Mouse (Mus musculus) MEL (cell line): ENCODE measurements around the gene Leng1. TPM values are rescaled to one million over a fixed set of nuclear protein-coding genes. Genes with fewer than 3 reads are reported as not detected.

ENCODE experiments used
- DNase-seq: peaks from one replicate; pipeline ENCODE4 v3.0.0; 2011; ENCODE audit warnings: low read depth, low spot score
- H3K27ac ChIP-seq: 2 replicates; pipeline ENCODE4 v1.5.1; 2012; ENCODE audit warnings: low read depth, mild to moderate bottlenecking, control low read depth, low read length, moderate library complexity; ENCODE audit not compliant: control insufficient read depth
- H3K27me3 ChIP-seq, 2 experiments: fragments of 150-350 bp in 1 of 2; sonication (generic) in 1 of 2; 2 replicates each; pipeline ENCODE4 v1.6.1; 2012; ENCODE audit warnings: low read length in 2 of 2, mild to moderate bottlenecking in 2 of 2, improper control_type of control experiment in 1 of 2, moderate library complexity in 1 of 2; ENCODE audit not compliant: insufficient read depth in 2 of 2, control insufficient read depth in 1 of 2
- H3K36me3 ChIP-seq, 2 experiments: 2 replicates each; pipeline ENCODE4 v1.6.1; 2012 to 2014; ENCODE audit warnings: low read length in 2 of 2, improper control_type of control experiment in 1 of 2, inconsistent platforms in 1 of 2, mild to moderate bottlenecking in 1 of 2; ENCODE audit not compliant: insufficient read depth in 2 of 2, control insufficient read depth in 1 of 2
- H3K4me1 ChIP-seq, 2 experiments: fragments of 150-350 bp in 1 of 2; sonication (generic) in 1 of 2; 2 replicates each; pipeline ENCODE4 v1.6.1; 2012; ENCODE audit warnings: low read length in 2 of 2, improper control_type of control experiment in 1 of 2, mild to moderate bottlenecking in 1 of 2; ENCODE audit not compliant: insufficient read depth in 2 of 2, control insufficient read depth in 1 of 2
- H3K4me3 ChIP-seq, 2 experiments: fragments of 150-350 bp in 1 of 2; sonication (generic) in 1 of 2; 2 replicates each; pipeline ENCODE4 v1.5.1; 2012; ENCODE audit warnings: low read depth in 2 of 2, low read length in 2 of 2, mild to moderate bottlenecking in 2 of 2, moderate library complexity in 2 of 2, control low read depth in 1 of 2, improper control_type of control experiment in 1 of 2; ENCODE audit not compliant: control insufficient read depth in 1 of 2, insufficient read depth in 1 of 2
- H3K79me2 ChIP-seq: 2 replicates; pipeline ENCODE4 v1.6.1; 2012; ENCODE audit warnings: mild to moderate bottlenecking, low read length, moderate library complexity; ENCODE audit not compliant: control insufficient read depth, poor library complexity, insufficient read depth
- H3K9ac ChIP-seq: 2 replicates; pipeline ENCODE4 v1.6.1; 2012; ENCODE audit warnings: low read depth, mild to moderate bottlenecking, control low read depth, low read length, moderate library complexity; ENCODE audit not compliant: control insufficient read depth, poor library complexity, severe bottlenecking
- H3K9me3 ChIP-seq: fragments of 150-350 bp; sonication (generic); replicated peaks from 2 replicates; pipeline ENCODE4 v1.6.1; 2012; ENCODE audit warnings: mild to moderate bottlenecking, low read length, improper control_type of control experiment, moderate library complexity; ENCODE audit not compliant: insufficient read depth
- CHD1 ChIP-seq: IDR thresholded peaks from 2 replicates; pipeline ENCODE4 v1.6.1; 2012; ENCODE audit warnings: low read depth, mild to moderate bottlenecking, inconsistent platforms, low read length, improper control_type of control experiment
- CHD2 ChIP-seq: IDR thresholded peaks from 2 replicates; pipeline ENCODE4 v1.6.1; 2011; ENCODE audit warnings: low read length, improper control_type of control experiment
- CTCF ChIP-seq, 3 experiments: IDR thresholded peaks in 2 of 3; conservative IDR thresholded peaks in 1 of 3; 2 replicates each; pipeline ENCODE4 v1.5.1; 2011 to 2012; ENCODE audit warnings: low read length in 3 of 3, low read depth in 2 of 3, mild to moderate bottlenecking in 2 of 3, improper control_type of control experiment in 1 of 3, inconsistent platforms in 1 of 3, mixed read lengths in 1 of 3, moderate library complexity in 1 of 3; ENCODE audit not compliant: control insufficient read depth in 1 of 3, insufficient read depth in 1 of 3, poor library complexity in 1 of 3, severe bottlenecking in 1 of 3
- ELF1 ChIP-seq: IDR thresholded peaks from 2 replicates; pipeline ENCODE4 v1.6.1; 2014; ENCODE audit warnings: low read depth, mild to moderate bottlenecking, inconsistent platforms, low read length, improper control_type of control experiment, moderate library complexity
- EP300 ChIP-seq, 2 experiments: IDR thresholded peaks; 2 replicates each; pipeline ENCODE4 v1.6.1; 2011; ENCODE audit warnings: improper control_type of control experiment in 2 of 2, low read length in 2 of 2, low read depth in 1 of 2, mild to moderate bottlenecking in 1 of 2
- ETS1 ChIP-seq: IDR thresholded peaks from 2 replicates; pipeline ENCODE4 v1.6.1; 2012; ENCODE audit warnings: low read depth, mild to moderate bottlenecking, inconsistent platforms, low read length, improper control_type of control experiment, moderate library complexity
- GABPA ChIP-seq: IDR thresholded peaks from 2 replicates; pipeline ENCODE4 v1.6.1; 2012; ENCODE audit warnings: low read depth, mild to moderate bottlenecking, inconsistent platforms, low read length, improper control_type of control experiment, moderate library complexity
- GATA1 ChIP-seq: IDR thresholded peaks from 2 replicates; pipeline ENCODE4 v1.6.1; 2011; ENCODE audit warnings: low read depth, low read length, improper control_type of control experiment
- HCFC1 ChIP-seq: IDR thresholded peaks from 2 replicates; pipeline ENCODE4 v1.6.1; 2012; ENCODE audit warnings: low read depth, mild to moderate bottlenecking, inconsistent platforms, low read length, improper control_type of control experiment, moderate library complexity
- KAT2A ChIP-seq: conservative IDR thresholded peaks from 2 replicates; pipeline ENCODE4 v1.6.1; 2012; ENCODE audit warnings: low read depth, low read length, improper control_type of control experiment, inconsistent platforms
- MAFK ChIP-seq: IDR thresholded peaks from 2 replicates; pipeline ENCODE4 v1.6.1; 2011; ENCODE audit warnings: low read depth, mild to moderate bottlenecking, low read length, improper control_type of control experiment, borderline replicate concordance
- MAX ChIP-seq: IDR thresholded peaks from 2 replicates; pipeline ENCODE4 v1.6.1; 2011; ENCODE audit warnings: low read length, improper control_type of control experiment
- MAZ ChIP-seq: IDR thresholded peaks from 2 replicates; pipeline ENCODE4 v1.6.1; 2012; ENCODE audit warnings: low read depth, mild to moderate bottlenecking, inconsistent platforms, low read length, improper control_type of control experiment
- MXI1 ChIP-seq: IDR thresholded peaks from 2 replicates; pipeline ENCODE4 v1.6.1; 2011; ENCODE audit warnings: mild to moderate bottlenecking, low read depth, low read length, improper control_type of control experiment
- MYB ChIP-seq: IDR thresholded peaks from 2 replicates; pipeline ENCODE4 v1.6.1; 2011; ENCODE audit warnings: mild to moderate bottlenecking, low read depth, low read length, improper control_type of control experiment
- MYC ChIP-seq: IDR thresholded peaks from 2 replicates; pipeline ENCODE4 v1.6.1; 2011; ENCODE audit warnings: low read depth, mild to moderate bottlenecking, low read length, improper control_type of control experiment, moderate library complexity
- NELFE ChIP-seq: IDR thresholded peaks from 2 replicates; pipeline ENCODE4 v1.6.1; 2011; ENCODE audit warnings: low read depth, low read length, improper control_type of control experiment
- NRF1 ChIP-seq: IDR thresholded peaks from 2 replicates; pipeline ENCODE4 v1.6.1; 2014; ENCODE audit warnings: low read depth, mild to moderate bottlenecking, inconsistent platforms, low read length, improper control_type of control experiment, moderate library complexity; ENCODE audit not compliant: poor library complexity, insufficient read depth, severe bottlenecking
- POLR2A ChIP-seq, 2 experiments: IDR thresholded peaks; 2 replicates each; pipeline ENCODE4 v1.6.1; 2011 to 2012; ENCODE audit warnings: low read length in 2 of 2, mild to moderate bottlenecking in 2 of 2, control low read depth in 1 of 2, improper control_type of control experiment in 1 of 2, low read depth in 1 of 2, moderate library complexity in 1 of 2; ENCODE audit not compliant: control insufficient read depth in 1 of 2, insufficient read depth in 1 of 2, poor library complexity in 1 of 2
- POLR2AphosphoS2 ChIP-seq: IDR thresholded peaks from 2 replicates; pipeline ENCODE4 v1.6.1; 2011; ENCODE audit warnings: low read length, improper control_type of control experiment
- SIN3A ChIP-seq: IDR thresholded peaks from 2 replicates; pipeline ENCODE4 v1.6.1; 2012; ENCODE audit warnings: low read length, improper control_type of control experiment, inconsistent platforms
- SMC3 ChIP-seq: IDR thresholded peaks from 2 replicates; pipeline ENCODE4 v1.6.1; 2011; ENCODE audit warnings: low read depth, low read length, improper control_type of control experiment
- TAL1 ChIP-seq: IDR thresholded peaks from 2 replicates; pipeline ENCODE4 v1.6.1; 2012; ENCODE audit warnings: mild to moderate bottlenecking, inconsistent platforms, low read length, moderate library complexity, mixed read lengths
- TBP ChIP-seq: IDR thresholded peaks from 2 replicates; pipeline ENCODE4 v1.8.0; 2011; ENCODE audit warnings: low read depth, low read length, improper control_type of control experiment
- TCF12 ChIP-seq: IDR thresholded peaks from 2 replicates; pipeline ENCODE4 v1.6.1; 2014; ENCODE audit warnings: low read depth, mild to moderate bottlenecking, inconsistent platforms, low read length, improper control_type of control experiment, moderate library complexity
- USF1 ChIP-seq: IDR thresholded peaks from 2 replicates; pipeline ENCODE4 v1.6.1; 2014; ENCODE audit warnings: low read depth, mild to moderate bottlenecking, inconsistent platforms, low read length, improper control_type of control experiment, moderate library complexity
- ZMIZ1 ChIP-seq: IDR thresholded peaks from 2 replicates; pipeline ENCODE4 v1.6.1; 2012; ENCODE audit warnings: low read depth, mild to moderate bottlenecking, inconsistent platforms, low read length, improper control_type of control experiment, moderate library complexity
- polyA plus RNA-seq, 2 experiments: library from polyadenylated mRNA; stranded (reverse) in 1 of 2; unstranded in 1 of 2; fragments of >175 nt in 1 of 2; fragments of >200 nt in 1 of 2; gene quantifications; 2 replicates each; pipeline versions ENCODE4 v1.2.1 to v1.2.4; 2012; ENCODE audit warnings: low replicate concordance in 2 of 2, low read depth in 1 of 2; ENCODE audit not compliant: insufficient read length in 2 of 2, insufficient read depth in 1 of 2, missing spikeins in 1 of 2
- total RNA-seq: library from RNA; depleted of rRNA; stranded (reverse); fragments of 300-350 nt; gene quantifications from 2 replicates; pipeline ENCODE4 v1.2.3, GENCODE M21; 2012

Leng1 gene
- total and polyA plus RNA-seq, 3 experiments: 11.0 to 11.3 TPM; not detected in 1

DNA sequence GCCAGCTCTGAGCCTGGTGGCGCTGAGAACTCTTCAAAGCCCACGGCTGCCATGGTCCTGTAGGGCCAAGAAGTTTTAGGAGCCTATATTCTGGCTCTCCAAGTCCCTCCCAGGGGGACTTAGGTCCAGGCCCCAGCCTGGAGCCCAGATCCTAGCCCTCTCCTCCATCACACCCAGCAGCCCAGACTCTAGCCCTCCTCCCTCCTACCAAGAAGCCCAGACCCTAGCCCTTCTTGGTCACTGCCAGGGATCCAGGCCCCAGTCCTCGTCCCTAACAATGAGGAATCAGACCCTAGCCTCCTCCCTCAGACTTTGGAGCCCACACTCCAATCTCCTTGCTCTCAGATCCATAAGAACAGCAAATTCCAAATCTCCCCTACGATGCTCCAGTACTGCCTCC is 36.6 kb downstream of the Leng1 start:
- no peak for TF ChIP-seq ZMIZ1
- TF ChIP-seq NRF1: no peak
- no peak for TF ChIP-seq CHD1
- no peak for TF ChIP-seq GABPA
- TF ChIP-seq CTCF (IDR thresholded peaks at IDR 0.05 in 2 of 3, conservative IDR thresholded peaks at IDR 0.05 in 1 of 3; ENCODE audit: control insufficient read depth in 1 of 3, insufficient read depth in 1 of 3, low read depth in 2 of 3, low read length in 3 of 3, poor library complexity in 1 of 3, severe bottlenecking in 1 of 3): no peak
- no peak for TF ChIP-seq MAX
- TF ChIP-seq SMC3: no peak
- no peak for TF ChIP-seq MYB
- TF ChIP-seq NELFE: no peak
- TF ChIP-seq TAL1: no peak
- TF ChIP-seq MYC: no peak
- TF ChIP-seq ETS1: no peak
- no peak for TF ChIP-seq ELF1
- no peak for TF ChIP-seq KAT2A
- TF ChIP-seq TCF12: no peak
- no peak for TF ChIP-seq EP300 (IDR thresholded peaks at IDR 0.05; ENCODE audit: low read depth in 1 of 2, low read length in 2 of 2)
- TF ChIP-seq TBP: no peak
- TF ChIP-seq MAFK: no peak
- no peak for TF ChIP-seq GATA1
- no peak for TF ChIP-seq MAZ
- H3K4me1 ChIP-seq: peaks cover 0 to 9% of the 10 kb centered on the region in 2 experiments; a peak in 2 of 4 replicates
- H3K9me3 ChIP-seq: no peaks in the 10 kb centered on the region
- no peaks in the 10 kb centered on the region for H3K27me3 ChIP-seq
- H3K4me3 ChIP-seq: peak overlapping the region; percentile 67 to 98
- peaks cover 0 to 6% of the 10 kb centered on the region in 2 experiments; a peak in 2 of 4 replicates for H3K36me3 ChIP-seq
- peaks cover 31% of the 10 kb centered on the region for H3K79me2 ChIP-seq
- H3K27ac ChIP-seq: 0 out of 2 replicates have a peak overlapping the region, but pooled peaks have one; percentile 5
- H3K9ac ChIP-seq: peak overlapping the region; percentile 93
- DNase-seq: no peak

DNA sequence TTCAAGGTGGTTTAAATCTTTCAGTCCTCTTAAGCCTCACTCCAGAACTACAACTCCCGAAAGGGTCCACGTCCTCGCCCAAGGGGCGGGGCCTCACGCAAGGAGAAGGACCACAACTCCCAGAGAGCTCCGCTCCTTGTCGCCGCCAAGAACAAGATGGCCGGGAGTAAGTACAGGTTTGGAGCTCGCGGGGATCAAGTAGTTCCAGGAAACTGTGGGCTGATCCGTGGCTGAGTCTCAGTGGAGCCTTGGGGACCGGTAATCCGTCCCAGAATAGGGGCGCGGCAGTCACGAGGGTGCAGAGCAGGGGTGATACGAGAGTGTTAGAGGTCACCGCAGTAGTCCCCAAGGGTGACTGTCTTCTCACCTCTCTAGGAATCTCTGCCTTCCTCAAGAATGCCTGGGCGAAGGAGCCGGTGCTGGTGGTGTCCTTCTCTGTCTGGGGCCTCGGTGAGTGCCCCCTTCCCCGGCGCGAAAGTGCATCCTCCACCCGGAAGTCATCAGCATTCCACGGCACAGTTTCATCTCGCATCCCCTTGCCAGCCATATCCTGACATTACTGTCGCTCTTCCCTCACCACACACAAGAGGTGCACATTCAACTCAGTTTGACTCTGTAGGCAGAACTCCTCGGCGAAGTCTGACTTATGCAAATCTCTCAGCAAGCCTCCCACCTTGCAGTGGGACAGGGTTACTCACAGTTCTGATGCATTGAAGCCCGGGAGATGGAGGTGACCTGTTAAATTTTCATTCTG is 48.2 kb downstream of the Leng1 start, which contains the start of gene Ndufa3:
Ndufa3 (plus strand) TSS at position 132 of the 754 bp plus-strand sequence.
- H3K4me3 ChIP-seq: peak within 1 kb of the TSS; percentile 85
- H3K79me2 ChIP-seq: peaks cover 7% of the 10 kb centered on the region
- no peak for TF ChIP-seq TAL1
- TF ChIP-seq USF1: no peak
- peak; percentile 99 for TF ChIP-seq HCFC1
- TF ChIP-seq POLR2AphosphoS2: peak; percentile 76
- TF ChIP-seq KAT2A: peak; percentile 96
- TF ChIP-seq TCF12: peak; percentile 52
- TF ChIP-seq MYC: peak; percentile 18; the same call in 1 of the 2 replicates
- peak; percentile 14; the same call in 1 of the 2 replicates for TF ChIP-seq MXI1
- TF ChIP-seq MYB: no peak
- TF ChIP-seq NELFE: peak; percentile 69
- TF ChIP-seq CHD2: peak; percentile 36; the same call in 1 of the 2 replicates
- TF ChIP-seq SIN3A: peak; percentile 83
- peak; percentile 79 for TF ChIP-seq TBP
- peak; percentile 43 for TF ChIP-seq ELF1
- peak; percentile 75 to 88 for TF ChIP-seq POLR2A (IDR thresholded peaks at IDR 0.05; ENCODE audit: control insufficient read depth in 1 of 2, insufficient read depth in 1 of 2, low read depth in 1 of 2, low read length in 2 of 2, poor library complexity in 1 of 2)
- no peak for TF ChIP-seq GATA1
- peaks cover 2 to 21% of the 10 kb centered on the region in 2 experiments for H3K4me1 ChIP-seq
- peak within 1 kb of the TSS; percentile 65 for H3K27ac ChIP-seq
- H3K27me3 ChIP-seq: no peaks in the 10 kb centered on the region
- peak within 1 kb of the TSS; percentile 85 for H3K9ac ChIP-seq
- peaks cover 2 to 9% of the 10 kb centered on the region in 2 experiments; a peak in 3 of 4 replicates for H3K36me3 ChIP-seq
- DNase-seq: peak; percentile 96
- no peaks in the 10 kb centered on the region for H3K9me3 ChIP-seq
